Mouse (Mus musculus) testis, postnatal 10 days (tissue): Measurements from ENCODE around the gene Lama1.
A peak's percentile ranks its signal among the peaks of the same experiment; 100 is the strongest.
"Not testable (repeated sequence)": the region's sequence is repeated elsewhere in the genome, so short reads cannot be mapped to it uniquely, and the experiment has no call there.

Experiments
- DNase-seq: peaks from one replicate; pipeline ENCODE4 v3.0.0; 2021; ENCODE audit warnings: low spot score

Lama1 gene

GRCm38 (mm10) chr17:67722055-67722454, 25.0 kb downstream of the Lama1 start:
- no peak for DNase-seq

- no peak for DNase-seq
Observed at GRCm38 (mm10) chr17:67722578-67722977, 25.5 kb downstream of the Lama1 start.

- DNase-seq = no peak
Observed at GRCm38 (mm10) chr17:67723175-67724067, 26.4 kb downstream of the Lama1 start.

GRCm38 (mm10) chr17:67726601-67727000, 29.5 kb downstream of the Lama1 start:
- DNase-seq = no peak

- no peak for DNase-seq
Observed at GRCm38 (mm10) chr17:67728751-67729150, 31.7 kb downstream of the Lama1 start.

GRCm38 (mm10) chr17:67731096-67731495, 34.0 kb downstream of the Lama1 start:
- no peak for DNase-seq

GRCm38 (mm10) chr17:67731964-67732363, 34.9 kb downstream of the Lama1 start:
- no peak for DNase-seq

GRCm38 (mm10) chr17:67733516-67733915, 36.5 kb downstream of the Lama1 start:
- no peak for DNase-seq

- no peak for DNase-seq
Observed at GRCm38 (mm10) chr17:67735722-67736121, 38.7 kb downstream of the Lama1 start.

GRCm38 (mm10) chr17:67741229-67741628, 44.2 kb downstream of the Lama1 start:
- not testable (repeated sequence) for DNase-seq

- DNase-seq = no peak
Observed at GRCm38 (mm10) chr17:67764167-67764871, 67.3 kb downstream of the Lama1 start.

- DNase-seq = no peak
Observed at GRCm38 (mm10) chr17:67773608-67774007, 76.5 kb downstream of the Lama1 start.

- peak; percentile 63 for DNase-seq
Observed at GRCm38 (mm10) chr17:67776764-67777163, 79.7 kb downstream of the Lama1 start.

- DNase-seq = peak; percentile 62
Observed at GRCm38 (mm10) chr17:67779812-67780211, 82.8 kb downstream of the Lama1 start.

GRCm38 (mm10) chr17:67791091-67791490, 94.0 kb downstream of the Lama1 start:
- DNase-seq = peak; percentile 23

- peak; percentile 22 for DNase-seq
Observed at GRCm38 (mm10) chr17:67809171-67809570, 112.1 kb downstream of the Lama1 start.

- peak; percentile 31 for DNase-seq
Observed at GRCm38 (mm10) chr17:67813666-67814065, 116.6 kb downstream of the Lama1 start.

- peak; percentile 30 for DNase-seq
Observed at GRCm38 (mm10) chr17:67815720-67816119, 118.7 kb downstream of the Lama1 start.

GRCm38 (mm10) chr17:67816916-67817315, 119.9 kb downstream of the Lama1 start:
- no peak for DNase-seq

- DNase-seq = peak; percentile 34
Observed at GRCm38 (mm10) chr17:67827431-67827830, 130.4 kb downstream of the Lama1 start.

GRCm38 (mm10) chr17:67836146-67836895, 139.3 kb downstream of the Lama1 start:
- no peak for DNase-seq

GRCm38 (mm10) chr17:67837351-67838090, 140.5 kb downstream of the Lama1 start:
- DNase-seq = peak; percentile 80
